Mouse (Mus musculus) heart, adult 8-10 months (tissue): ENCODE measurements around the gene Acad10. TPM values are rescaled to one million over a fixed set of nuclear protein-coding genes. Genes with fewer than 3 reads are reported as not detected.
A peak's percentile ranks its signal among the peaks of the same experiment; 100 is the strongest.
"Not testable (repeated sequence)": the region's sequence is repeated elsewhere in the genome, so short reads cannot be mapped to it uniquely, and the experiment has no call there.

Source experiments
- DNase-seq: peaks from one replicate; pipeline ENCODE4 v3.0.0; 2022; ENCODE audit warnings: low spot score
- total RNA-seq, 4 experiments: library from RNA; stranded (reverse); gene quantifications; 2 replicates each; pipeline ENCODE4 v1.2.4; 2022

The Acad10 gene
- total RNA-seq, 4 experiments from 2014 or later: 26.3 to 29.6 (median 26.9) TPM

DNA sequence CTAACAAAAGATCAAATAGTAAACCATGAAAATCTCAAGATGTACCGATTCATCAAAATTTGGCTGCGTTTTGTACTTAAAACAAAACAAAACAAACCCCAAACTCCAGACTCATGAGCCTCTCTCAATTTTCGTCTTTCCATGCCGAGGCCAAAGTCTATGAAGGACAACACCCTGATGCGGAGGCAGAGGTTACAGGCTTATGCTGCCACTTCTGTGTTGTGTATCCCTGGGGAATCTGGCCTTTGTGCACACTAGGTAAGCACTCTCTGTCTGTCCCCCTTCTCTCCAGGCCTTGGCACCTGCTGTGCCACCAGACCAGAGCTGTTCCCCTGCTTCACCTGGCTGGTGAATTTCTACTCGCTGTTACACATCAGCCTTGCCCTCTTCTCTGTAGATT is 2.7 kb downstream of the Acad10 start:
- not testable (repeated sequence) for DNase-seq

DNA sequence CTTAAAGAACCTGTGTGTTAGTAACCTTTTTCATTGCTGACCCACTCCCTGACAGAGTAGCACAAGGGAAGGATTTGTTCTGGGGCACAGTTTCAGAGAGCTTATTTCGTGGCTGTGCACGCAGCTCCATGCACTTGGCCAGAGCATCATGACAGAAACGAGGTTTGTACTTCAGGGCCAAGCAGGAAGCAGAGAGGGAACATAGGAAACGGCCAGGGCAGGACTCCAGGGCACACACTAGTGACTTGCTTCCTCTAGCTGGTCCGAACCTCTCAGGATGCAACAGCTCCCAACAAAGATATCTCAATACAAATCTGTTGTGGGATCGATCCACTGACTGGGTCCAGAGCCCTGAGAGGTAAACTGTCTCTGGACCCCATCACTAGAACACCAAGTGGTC is 3.4 kb downstream of the Acad10 start:
- peak; percentile 19 for DNase-seq

DNA sequence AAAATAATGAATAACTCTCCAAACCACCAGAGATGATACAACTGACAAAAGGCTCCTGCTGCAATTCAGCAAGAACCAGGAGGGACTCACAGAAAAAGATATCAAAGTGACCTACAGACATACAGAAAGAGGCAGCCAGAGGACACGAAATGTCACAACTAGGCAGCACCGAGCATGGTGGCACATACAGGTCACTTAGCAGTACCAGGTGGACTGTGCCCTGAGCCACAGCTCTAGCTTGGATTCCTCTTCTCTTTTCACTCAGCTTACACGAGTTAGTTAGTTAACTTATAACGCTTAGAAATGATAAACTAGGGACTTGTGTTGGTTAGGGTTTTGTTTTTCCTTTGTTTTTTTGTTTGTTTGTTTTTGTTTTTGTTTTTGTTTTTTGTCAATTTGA is 5.8 kb downstream of the Acad10 start:
- DNase-seq: no peak

DNA sequence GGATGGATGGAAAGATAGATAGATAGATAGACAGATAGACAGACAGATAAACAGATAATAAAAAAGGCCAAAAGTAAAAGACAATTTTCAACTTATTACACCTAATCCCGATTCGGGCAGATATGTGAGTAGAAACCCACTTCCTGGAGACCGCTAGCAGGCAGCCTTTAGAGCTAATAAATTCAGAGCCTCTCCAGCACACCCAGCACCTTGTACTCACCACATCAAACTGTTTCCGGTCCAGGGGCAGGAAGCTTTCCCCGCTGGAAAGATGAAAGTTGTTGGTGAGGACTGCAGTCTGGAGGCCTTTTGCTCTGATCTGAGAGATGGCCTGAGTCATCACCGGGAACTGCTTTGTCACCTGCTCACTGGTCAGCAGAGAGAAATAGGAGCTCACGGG is 11.2 kb downstream of the Acad10 start:
- no peak for DNase-seq

DNA sequence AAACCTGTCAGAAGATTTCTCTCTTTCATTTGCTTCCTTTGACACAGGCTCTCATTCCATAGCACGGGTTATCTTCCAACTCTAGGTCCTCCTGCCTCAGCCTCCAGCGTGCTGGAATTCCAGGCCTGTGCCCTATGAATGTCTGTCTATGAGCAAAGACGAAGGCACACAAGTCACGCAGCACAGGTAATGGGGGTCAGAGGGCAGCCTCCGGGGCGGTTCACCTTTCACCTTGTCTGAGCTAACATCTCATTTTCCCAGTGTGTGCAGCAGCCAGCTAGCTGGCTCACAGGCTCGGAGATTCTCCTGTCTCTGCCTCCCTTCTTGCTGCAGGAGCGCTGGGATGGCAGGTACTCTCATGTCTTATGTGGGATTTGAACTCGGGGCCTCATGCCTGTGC is 20.7 kb downstream of the Acad10 start:
- no peak for DNase-seq

DNA sequence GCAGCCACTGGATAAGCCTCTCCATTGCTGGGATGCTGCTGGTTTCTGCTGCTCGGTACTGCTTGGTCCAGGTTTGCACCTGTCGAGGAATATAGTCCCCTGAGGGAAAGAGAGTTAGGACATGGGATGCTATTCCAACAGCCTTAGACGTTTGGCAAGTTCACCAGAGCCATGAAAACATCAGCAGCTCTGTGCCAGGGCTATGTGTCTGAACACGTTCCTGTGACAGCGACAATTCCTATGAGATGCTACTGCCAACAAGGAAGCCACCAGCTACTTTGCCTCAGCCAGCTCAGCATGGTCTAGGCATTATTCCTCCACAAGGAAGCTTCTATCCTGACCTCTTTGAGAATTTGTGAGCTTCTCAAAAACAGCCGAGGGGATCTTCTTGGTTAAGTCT is 23.0 kb downstream of the Acad10 start:
- DNase-seq: no peak

DNA sequence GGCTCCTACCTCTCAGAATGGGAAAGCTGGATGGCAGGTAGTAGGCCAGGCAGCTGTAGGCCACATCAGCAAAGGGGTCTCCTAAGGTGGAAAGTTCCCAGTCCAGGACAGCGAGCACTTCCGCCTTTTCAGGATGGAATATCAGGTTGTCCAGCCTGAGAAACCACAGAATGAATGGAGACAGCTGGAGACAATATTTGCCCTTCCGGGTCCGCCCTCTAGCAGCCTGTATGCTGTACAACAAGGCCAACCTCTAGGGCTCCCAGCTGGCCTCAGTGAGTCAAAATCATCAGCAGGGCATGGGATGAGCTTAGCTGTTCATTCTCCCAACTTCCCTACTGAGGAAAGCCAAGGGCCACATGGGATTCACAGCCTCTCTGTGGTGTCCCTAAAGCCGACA is 25.6 kb downstream of the Acad10 start:
- DNase-seq: no peak

DNA sequence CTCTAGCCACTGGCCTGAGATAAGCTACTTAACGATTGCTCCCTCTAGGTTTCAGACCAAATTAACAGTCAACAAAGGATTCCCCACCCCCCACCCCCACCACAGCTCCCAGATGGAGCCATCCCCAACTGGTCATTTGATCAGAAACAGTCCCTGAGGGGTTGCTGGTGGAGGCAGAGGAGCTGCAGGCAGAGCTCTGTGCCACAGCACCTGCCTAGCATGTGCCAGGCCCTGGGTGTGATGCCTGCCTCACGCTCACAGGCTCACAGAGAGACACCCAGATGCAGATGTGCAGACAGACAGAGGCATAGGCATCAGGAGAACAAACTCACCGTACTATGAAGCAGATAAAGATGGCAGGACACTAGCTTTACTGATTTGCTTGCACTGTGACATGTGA is 27.5 kb downstream of the Acad10 start:
- no peak for DNase-seq

DNA sequence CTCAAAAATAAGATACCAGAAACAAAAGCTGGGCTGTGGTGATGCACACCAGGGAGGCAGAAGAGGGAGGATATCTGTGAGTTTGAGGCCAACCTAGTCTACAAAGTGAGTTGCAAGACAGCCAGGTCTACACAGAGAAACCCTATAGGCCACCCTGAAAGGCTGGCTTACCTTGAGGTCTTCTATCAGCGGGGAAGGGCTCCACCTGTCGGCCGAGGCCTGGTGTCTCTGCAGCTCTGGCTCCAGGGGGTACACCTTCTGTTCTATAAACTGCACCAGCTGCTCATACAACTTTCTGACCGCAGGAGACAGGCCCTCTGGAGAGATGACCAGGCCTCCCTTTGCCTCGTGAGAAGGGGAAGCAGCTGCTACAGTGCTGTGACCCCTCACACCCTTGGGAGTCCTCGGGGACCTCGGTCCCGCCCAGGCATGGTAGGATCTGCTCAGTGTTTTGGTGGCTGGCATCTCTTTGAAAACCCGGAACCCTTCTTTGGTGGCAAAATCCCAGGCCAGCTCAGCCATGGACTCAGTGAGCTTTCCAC is 29.1 kb downstream of the Acad10 start:
- not testable (repeated sequence) for DNase-seq

DNA sequence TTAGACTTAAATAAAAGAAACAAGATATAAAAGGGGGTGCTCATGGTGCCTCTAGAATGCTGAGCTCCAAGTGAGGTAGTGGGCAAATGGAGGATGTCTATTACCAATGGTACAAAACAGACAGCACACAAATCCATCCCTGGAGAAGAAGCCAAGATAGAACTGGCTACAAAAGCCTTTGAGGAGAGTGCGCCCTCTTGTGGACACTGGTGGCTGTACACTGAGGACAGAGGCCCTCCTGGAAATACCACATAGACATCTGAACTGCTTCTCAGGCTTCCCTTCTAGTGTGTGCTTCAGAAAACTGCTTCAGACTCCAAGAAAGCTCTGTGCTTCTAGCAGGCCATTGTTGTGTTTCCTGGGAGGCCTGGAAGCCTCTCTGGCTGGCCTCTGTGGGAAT is 32.4 kb downstream of the Acad10 start:
- peak; percentile 77 for DNase-seq

DNA sequence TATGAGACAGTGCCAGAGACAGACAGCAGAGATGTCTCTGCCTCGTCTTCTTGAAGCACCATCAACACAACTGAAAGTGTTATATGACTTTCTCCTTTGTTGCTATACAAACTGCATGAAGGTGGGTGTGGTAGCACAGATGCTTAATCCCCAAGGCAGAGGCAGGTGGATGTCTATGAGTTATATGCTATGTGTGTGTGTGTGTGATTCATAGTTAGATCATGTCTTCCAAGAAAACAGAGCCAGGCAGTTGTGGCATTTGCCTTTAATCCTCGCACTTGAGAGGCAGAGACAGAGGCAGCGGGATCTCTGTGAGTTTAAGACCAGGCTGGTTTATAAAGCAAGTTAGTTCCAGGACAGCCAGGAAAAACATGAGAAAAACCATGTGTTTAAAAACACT is 37.1 kb downstream of the Acad10 start:
- DNase-seq: no peak

DNA sequence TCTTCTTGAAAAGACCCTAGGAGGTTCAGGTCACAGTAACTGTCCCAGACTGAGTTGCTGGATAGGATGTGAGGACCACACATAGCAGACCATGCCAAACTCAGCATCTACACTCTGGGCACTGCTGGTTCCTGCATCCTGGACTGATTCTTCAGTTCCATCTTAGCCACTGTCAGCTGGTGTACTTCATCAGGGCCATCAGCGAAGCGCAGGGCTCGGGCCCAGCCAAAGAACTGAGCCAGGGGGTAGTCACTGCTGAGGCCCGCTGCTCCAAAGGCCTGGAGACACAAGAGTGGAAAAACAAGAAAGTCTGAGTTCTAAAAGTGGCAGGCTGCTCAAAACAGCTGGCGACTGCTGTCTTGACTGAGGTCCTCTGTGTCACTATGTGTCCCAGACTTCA is 39.2 kb downstream of the Acad10 start:
- no peak for DNase-seq

DNA sequence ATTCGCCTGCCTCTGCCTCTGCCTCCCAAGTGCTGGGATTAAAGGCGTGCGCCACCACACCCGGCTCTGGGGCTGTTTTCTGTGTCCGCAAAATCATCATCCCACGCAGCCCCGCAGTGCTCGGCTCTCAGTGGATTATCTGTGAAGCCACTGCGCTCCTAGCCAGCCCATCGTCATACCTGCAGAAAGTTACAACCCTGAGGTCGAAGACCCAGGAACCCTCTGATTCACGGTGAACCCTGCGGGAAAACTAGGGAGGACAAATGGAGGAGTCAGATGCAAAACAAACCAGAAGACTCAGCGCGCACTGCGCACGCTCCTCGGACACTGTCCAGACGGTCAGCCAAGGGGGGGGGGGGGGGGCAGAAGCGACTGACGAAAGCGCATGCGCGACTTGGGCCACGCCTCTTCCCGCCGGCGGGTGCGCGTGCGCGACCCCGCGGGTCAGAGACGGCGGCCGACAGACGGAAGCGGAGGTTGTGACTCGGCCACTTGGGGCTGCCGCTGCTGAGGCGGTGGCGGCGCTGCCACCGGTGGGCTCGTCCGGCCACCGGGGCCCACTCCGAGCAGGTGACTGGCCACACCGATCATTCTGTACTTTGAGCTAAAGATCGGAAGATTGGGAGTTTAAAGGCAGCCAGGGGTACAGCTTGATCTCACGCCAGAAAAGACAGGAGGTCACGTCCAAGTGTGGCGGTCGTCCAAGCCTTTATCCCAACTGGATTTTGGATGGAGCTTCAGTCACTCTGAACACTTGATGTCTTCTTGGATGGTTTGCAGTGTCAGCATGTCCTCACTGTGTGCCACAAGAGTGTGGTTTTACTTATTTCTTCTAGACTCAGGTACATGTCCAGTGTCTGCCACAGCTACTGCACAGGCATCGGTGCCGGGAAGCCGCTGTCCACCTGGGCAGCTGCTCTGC is 41.5 kb downstream of the Acad10 start, which contains the start of gene Acad12:
Gene Acad12 (minus strand): TSS at position 347 of the 922 bp plus-strand sequence.
- DNase-seq: peak; percentile 82

DNA sequence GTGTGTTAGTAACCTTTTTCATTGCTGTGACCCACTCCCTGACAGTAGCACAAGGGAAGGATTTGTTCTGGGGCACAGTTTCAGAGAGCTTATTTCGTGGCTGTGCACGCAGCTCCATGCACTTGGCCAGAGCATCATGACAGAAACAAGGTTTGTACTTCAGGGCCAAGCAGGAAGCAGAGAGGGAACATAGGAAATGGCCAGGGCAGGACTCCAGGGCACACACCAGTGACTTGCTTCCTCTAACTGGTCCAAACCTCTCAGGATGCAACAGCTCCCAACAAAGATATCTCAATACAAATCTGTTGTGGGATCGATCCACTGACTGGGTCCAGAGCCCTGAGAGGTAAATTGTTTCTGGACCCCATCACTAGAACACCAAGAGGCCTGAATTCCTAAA is 45.4 kb downstream of the Acad10 start:
- DNase-seq: not testable (repeated sequence)

DNA sequence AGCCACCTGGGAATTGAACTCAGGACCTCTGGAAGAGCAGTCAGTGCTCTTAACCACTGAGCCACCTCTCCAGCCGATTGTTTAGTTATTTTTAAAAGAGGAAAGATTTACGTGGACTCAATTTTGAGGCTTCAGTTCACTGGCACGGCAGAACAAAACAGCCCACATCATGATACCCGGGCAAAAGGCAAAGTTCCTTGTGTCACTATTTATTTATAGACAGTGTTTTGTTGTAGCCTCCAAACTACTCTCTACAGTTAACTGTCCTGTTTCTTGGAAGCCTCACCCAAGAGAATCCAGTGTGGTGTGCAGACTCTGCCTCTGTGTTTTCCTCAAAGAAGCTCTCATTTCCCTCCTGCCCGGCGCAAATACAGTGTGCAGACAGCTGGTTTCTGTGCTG is 48.3 kb downstream of the Acad10 start:
- no peak for DNase-seq

DNA sequence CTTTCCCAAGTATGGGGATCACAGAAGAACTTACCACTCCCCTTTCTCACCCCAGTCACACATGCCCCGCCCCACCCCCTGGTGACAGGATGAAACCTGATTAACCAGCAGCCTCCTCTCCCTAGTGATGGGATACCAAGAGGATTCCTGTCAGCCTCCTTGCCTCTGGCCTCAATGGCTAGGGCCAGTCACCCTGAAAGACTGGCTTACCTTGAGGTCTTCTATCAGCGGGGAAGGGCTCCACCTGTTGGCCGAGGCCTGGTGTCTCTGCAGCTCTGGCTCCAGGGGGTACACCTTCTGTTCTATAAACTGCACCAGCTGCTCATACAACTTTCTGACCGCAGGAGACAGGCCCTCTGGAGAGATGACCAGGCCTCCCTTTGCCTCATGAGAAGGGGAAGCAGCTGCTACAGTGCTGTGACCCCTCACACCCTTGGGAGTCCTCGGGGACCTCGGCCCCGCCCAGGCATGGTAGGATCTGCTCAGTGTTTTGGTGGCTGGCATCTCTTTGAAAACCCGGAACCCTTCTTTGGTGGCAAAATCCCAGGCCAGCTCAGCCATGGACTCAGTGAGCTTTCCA is 50.7 kb downstream of the Acad10 start:
- DNase-seq: not testable (repeated sequence)

DNA sequence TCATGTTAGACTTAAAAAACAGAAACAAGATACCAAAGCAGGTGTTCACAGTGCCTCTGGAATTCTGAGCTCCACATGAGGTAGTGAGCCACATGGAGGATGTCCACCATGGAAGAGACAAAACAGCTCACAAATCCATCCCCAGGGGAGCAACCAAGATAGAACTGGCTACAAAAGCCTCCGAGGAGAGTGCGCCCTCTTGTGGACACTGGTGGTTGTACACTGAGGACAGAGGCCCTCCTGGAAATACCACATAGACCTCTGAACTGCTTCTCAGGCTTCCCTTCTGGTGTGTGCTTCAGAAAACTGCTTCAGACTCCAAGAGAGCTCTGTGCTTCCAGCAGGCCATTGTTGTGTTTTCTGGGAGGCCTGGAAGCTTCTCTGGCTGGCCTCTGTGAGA is 54.2 kb downstream of the Acad10 start:
- peak; percentile 84 for DNase-seq

DNA sequence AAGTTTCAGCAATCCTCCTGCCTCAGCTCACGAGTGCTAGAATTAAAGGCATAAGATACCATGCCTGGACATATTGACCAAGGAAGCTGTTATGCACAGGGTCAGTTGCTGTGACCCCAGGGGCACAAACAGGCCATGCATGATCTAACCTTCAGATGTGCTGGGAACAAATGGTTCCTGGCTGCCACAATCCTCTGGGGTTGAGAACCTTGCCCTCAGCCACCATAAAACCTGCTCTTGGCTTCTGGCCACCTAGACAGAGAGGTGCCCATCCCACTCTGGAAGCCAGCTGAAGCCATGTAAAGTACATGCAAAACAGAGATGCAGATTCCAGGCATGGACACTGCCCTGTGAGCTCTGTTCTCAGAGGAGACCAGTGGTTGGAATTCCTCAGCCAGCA is 56.5 kb downstream of the Acad10 start:
- DNase-seq: not testable (repeated sequence)

DNA sequence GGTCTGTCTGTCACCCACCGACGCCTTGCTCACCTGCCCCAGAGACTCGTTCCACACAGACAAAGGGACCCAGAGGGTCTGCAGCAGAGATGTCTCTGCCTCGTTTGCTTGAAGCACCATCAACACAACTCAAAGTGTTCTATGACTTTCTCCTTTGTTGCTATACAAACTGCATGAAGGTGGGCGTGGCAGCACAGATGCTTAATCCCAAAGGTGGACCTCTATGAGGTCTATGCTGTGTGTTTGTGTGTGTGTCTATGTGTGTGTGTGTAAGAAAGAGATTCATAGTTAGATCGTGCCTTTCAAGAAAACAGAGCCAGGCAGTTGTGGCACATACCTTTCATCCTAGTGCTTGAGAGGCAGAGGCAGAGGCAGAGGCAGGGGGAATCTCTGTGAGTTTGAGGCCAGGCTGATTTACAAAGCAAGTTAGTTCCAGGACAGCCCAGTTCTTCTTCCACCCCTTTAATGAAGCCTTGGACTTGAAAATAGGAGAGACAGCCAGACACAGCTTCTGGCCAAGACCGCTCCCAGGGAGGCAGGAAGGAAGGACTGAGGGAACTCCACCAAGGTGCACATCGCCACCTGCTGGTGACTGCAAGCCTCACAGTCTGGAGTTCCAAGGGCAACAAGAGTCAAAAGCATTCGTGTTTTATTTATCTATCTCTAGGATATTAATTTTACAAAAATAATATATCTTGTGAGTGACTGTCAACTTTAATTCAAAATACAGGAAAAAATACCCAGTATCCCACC is 58.6 kb downstream of the Acad10 start:
- peak; percentile 95 for DNase-seq

DNA sequence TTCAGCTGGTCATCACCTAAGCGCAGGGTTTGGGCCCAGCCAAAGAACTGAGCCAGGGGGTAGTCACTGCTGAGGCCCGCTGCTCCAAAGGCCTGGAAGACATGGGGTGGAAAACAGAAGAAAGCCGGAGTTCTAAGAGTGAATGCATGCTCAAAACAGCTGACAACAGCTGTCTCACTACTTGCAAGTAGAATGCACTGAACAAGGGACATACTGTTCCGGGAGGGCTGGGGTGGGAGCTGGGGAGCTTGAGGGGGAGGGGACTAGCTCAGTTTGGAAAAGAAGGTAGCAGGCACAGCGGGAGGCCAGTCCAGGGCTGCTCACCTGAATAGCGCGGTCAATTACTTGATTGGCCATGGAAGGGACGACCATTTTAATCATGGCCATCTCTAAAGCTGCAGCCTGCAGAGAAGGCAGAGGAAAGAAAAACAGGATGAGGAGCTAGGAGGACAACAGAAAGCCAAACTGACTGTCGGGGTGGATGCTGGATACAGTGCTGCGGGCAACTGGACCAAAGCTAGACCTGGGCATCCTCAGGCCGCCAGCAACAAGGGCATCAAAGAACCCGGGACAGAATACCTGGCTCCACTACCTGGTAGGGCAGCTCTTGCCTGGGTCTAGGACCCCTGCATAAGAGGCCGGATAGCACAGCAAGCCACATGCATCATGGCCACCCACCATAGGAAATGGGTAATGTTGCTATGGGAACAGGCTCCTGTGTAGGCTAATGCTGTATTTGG is 61.3 kb downstream of the Acad10 start:
- no peak for DNase-seq

DNA sequence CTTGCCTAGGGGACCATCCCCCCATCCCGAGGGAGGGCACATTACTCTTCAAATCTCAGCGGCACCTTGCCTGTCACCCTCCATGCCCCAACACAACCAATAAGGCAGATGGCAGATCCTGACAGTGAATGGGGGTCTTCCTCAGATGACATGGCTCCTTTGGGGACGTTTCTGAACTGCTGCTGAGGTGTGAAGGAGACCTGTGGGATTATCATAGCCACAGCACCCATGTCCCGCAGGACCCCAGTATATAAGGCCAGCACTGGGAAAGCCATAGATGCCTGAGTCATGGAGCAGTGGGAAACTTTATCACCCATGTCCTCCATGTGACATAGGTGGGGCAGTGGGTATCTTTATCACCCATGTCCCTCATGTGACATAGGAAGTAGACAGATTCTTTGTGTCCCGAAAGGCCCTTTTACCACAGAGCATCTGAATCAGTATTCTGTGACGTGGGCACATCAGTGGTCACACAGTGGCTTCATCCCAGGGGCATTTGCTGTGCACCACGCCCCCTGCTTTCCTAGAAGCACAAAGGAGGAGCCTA is 62.2 kb downstream of the Acad10 start:
- DNase-seq: no peak
